Mouse (Mus musculus): ENCODE measurements at regions not wholly inside any gene's neighbourhood (a gene's known extent, or its start where the extent isn't known, plus 50 kb on each side); places are given as distances from the start of the nearest gene placed in this dataset. TPM values are rescaled to one million over a fixed set of nuclear protein-coding genes. Genes with fewer than 3 reads are reported as not detected.

GRCm38 (mm10) chr12:37047191-37047590 is 61.1 kb upstream of the Meox2 start:
- Histone ChIP-seq H3K4me1 (replicated peaks) (no peaks in the 10 kb centered on the region), H3K27ac (no peak overlapping the region), H3K27me3 (no peaks in the 10 kb centered on the region), H3K9me3 (no peaks in the 10 kb centered on the region), H3K4me3 (replicated peaks) (no peak overlapping the region), H3K4me2 (replicated peaks) (no peak overlapping the region), H3K36me3 (no peaks in the 10 kb centered on the region), H3K9ac (replicated peaks) (no peak overlapping the region)
- ATAC-seq = no peak
- WGBS = 70% methylated on average over 3 of the region's 3 CpGs

DNA sequence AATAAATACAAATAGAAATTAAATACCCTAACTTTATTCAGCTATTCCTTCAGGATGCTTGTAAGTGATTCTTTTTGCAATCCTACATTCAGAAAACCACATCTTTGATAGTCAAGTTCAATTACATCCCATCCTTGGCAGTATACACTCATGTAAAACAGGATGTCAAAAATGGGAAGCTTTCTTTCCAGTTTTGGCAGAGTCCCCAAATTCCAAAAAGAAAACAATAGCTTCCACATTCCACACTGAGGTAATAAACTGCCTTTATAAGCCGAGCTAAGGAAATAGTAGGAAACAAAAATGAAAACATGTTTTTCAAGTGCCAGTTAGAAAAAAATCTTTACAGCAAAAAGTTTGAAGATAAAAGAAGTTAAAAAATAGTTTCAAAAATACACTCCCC is 57.7 kb upstream of the Meox2 start:
- H3K4me2 ChIP-seq (replicated peaks) = no peak overlapping the region
- no peak overlapping the region for H3K9ac ChIP-seq (replicated peaks)
- H3K4me1 ChIP-seq (replicated peaks) = no peaks in the 10 kb centered on the region
- H3K36me3 ChIP-seq = no peaks in the 10 kb centered on the region
- WGBS = 70% methylated on average over 1 of the region's 1 CpGs
- no peak overlapping the region for H3K4me3 ChIP-seq (replicated peaks)
- ATAC-seq = no peak
- no peaks in the 10 kb centered on the region for H3K9me3 ChIP-seq
- H3K27ac ChIP-seq = no peak overlapping the region
- no peaks in the 10 kb centered on the region for H3K27me3 ChIP-seq

DNA sequence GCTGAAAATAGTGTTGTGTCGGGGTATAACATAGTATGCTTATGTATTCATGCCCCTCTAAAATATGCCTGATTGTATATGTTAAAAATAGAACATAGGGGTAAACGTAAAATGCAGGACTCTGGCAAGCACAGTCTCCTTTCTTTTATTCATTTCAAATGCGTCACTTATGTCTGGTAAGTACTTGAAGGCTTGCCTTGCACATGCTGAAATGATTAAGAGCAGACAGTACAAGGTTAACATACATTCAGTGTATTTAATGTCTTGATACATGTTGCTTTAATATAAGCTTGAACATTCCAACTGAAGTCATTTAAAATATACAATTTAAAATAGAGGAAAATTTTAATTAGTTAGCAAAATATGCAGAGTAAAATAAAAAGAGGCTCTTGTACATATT is 50.9 kb upstream of the Meox2 start:
- Histone ChIP-seq H3K27me3 (no peaks in the 10 kb centered on the region), H3K9ac (replicated peaks) (no peak overlapping the region), H3K4me1 (replicated peaks) (no peaks in the 10 kb centered on the region), H3K36me3 (no peaks in the 10 kb centered on the region), H3K4me3 (replicated peaks) (no peak overlapping the region), H3K4me2 (replicated peaks) (no peak overlapping the region), H3K27ac (no peak overlapping the region), H3K9me3 (no peaks in the 10 kb centered on the region)
- ATAC-seq = no peak
- WGBS = 87% methylated on average over 3 of the region's 3 CpGs

Small RNAs in the stretch of these regions (microRNA-seq; reads per million reads assigned to microRNA genes)
- gene Gm44326 (not detected), gene Mir5099 (85.8 reads per million, percentile 51 among the genes with 10 or more reads in this experiment)
